Mouse (Mus musculus) liver, adult 10 weeks (tissue): Measurements from ENCODE around the gene Pde8a. TPM values are rescaled to one million over a fixed set of nuclear protein-coding genes. Genes with fewer than 3 reads are reported as not detected.

Experiments
- polyA plus RNA-seq: library from polyadenylated mRNA; stranded (reverse); fragments of 350-450 nt; fragmentation: Illumina TruSeq; extraction: RNeasy Lipid Tissue Mini Kit (QIAGEN cat#74804); gene quantifications from one replicate; pipeline ENCODE4 v1.2.3, GENCODE M21; 2014; ENCODE audit warnings: low read depth, low replicate concordance

The Pde8a gene
- polyA plus RNA-seq = 46.4 TPM

DNA sequence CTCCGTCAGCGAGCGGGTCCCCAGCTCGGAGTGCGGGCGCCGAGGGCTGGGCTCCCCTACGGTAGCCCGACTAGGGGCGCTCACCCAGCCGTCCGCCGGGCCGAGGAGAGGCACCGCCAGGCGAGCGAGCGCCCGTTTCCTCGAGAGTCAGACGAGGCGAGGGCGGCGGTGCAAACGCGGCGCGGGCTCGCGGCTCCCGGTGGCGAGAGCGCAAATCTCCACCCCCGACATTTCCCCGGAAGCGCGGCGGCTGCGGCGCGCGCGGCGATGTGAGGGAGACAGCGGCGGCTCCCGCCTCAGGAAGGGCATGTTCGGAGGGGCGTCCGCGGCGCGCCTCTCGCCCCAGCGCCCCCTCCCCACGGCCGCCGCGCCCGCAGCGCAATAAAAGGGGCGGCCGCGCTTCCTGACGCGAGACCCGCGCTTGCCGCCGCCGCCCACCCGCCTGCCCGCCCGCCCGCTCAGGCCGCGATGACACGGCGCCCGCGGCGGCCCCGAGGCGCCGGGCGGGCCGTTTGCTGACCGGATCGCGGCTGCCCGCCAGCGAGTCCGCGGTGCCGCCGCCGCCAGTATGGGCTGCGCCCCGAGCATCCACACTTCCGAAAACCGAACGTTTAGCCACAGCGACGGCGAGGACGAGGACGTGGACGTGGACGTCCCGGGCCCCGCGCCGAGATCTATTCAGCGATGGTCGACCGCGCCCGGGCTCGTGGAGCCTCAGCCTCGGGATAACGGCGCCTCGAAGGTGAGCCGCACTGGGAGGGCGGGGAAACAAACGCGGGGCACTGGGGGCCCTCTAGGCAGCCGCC is at the start of gene Pde8a:
Gene Pde8a, plus strand, starts transcription at position 250 of the 806 bp plus-strand sequence.

DNA sequence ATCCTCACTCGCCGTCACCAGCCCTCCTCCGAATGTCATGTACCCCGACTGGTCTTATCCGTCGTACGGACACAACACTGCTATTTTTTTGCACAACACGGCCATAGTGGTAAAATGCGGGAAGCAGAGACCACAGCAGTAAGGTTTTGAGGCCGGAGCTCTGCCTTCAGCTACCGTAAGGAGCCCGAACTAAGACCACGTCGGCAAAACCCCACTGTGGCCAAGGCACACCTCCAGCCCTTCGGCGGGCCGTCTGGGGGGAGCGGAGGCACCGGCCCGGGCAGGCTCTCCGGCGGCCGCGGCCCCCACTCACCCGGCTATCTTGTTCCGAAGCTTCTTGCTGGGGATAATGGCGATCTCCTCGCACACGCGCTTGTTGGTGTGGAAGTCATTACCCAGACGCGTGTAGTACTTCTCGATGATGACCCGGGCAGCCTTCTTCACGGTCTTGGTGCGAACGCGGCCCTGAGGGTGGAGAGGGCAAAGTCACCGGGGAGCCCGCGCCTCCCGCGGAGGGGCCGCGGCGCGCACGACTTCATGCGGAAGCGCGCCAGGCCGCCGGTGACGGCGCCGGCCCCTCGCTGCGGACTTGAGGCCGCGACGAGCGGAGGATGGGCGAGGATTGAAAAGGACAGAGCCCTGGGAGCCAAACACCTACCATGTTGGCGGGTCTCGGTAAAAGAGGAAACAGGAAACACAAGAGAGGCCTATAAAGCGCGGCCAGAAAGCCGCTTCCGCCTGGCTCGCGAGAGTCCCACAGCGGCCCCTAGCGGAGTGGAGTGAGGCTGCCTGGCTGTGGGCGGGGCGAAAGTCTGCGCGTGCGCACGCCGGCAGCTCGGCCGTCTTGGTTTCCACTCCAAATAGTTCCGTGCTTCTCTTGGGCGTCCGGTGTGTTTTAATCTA is 131.4 kb downstream of the Pde8a start, which contains the start of gene Rps17:
Gene Rps17, minus strand, starts transcription at position 711 of the 903 bp plus-strand sequence.

Other genes with a start within 250 kb of the Pde8a start
- gene Zfp592, start 219.9 kb upstream of the Pde8a start, polyA plus RNA-seq = 4.2 TPM
- gene Alpk3, start 156.0 kb upstream of the Pde8a start, polyA plus RNA-seq = not detected
- gene Slc28a1, start 98.8 kb upstream of the Pde8a start, polyA plus RNA-seq = not detected
- gene Rps17, start 131.7 kb downstream of the Pde8a start, polyA plus RNA-seq = 188 TPM
- gene Cpeb1, start 241.9 kb downstream of the Pde8a start, polyA plus RNA-seq = 7.0 TPM